Mouse (Mus musculus) layer of hippocampus, adult 2 months (tissue): ENCODE results near the gene Cdhr4. TPM values are rescaled to one million over a fixed set of nuclear protein-coding genes. Genes with fewer than 3 reads are reported as not detected.

Experiments
- DNase-seq, 2 experiments: peaks; one replicate each; pipeline ENCODE4 v3.0.0; 2022; ENCODE audit warnings: low spot score in 2 of 2
- H3K27ac ChIP-seq: fragments of 200-600 bp; 2 replicates; pipeline ENCODE4 v1.8.1; 2022
- H3K4me3 ChIP-seq: fragments of 200-600 bp; 2 replicates; pipeline ENCODE4 v1.8.1; 2022; ENCODE audit warnings: mild to moderate bottlenecking
- CTCF ChIP-seq: fragments of 200-600 bp; conservative IDR thresholded peaks from 2 replicates; pipeline ENCODE4 v1.8.1; 2022; ENCODE audit warnings: antibody characterized with exemption, mild to moderate bottlenecking, moderate library complexity
- total RNA-seq, 2 experiments: library from RNA; stranded (reverse); gene quantifications; 2 replicates each; pipeline ENCODE4 v1.2.3; 2021

Cdhr4 gene
- total RNA-seq, 2 experiments from 2014 or later = 5.8 to 6.4 TPM

DNA sequence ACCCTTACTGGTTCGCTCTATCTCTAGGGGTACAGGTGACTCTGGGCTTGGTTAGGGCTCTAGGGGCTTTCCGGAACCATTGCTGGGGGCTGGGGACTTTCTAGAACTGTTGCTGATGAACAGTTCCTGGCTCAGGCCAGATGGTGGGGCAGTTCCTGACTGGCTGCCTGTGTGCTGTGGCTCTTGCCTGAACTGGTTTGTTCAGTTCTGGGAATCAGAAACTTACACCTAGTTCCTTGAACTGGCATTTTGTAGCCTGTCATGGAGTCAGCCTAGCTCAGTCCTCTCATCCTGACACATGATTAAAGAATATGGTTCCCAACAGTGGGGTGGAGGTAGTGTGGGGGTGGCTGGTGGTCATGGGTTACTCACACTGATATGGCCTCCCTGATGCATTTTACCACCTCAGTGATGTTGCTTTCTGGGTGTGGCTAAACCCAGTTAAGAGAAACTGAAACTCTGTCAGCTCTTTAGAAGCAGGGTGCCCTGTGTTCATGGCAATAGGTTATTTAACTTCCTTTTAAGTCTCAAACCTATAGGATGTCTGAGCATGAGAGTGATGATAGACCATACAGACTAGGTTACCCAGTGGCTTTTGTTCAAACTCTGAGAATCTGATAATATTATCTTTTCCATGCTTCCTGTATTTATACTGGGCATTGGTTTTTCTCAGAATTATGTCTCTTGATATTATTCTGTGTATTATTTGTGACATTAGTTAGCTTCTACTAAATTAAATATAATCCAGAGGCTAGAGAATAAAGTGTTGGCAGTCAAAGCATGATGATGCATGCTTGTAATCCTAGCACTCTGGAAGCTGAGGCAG, 43.2 kb downstream of the Cdhr4 start:
- no peak for DNase-seq
- no peak; the same call in 1 of the 2 replicates for TF ChIP-seq CTCF

DNA sequence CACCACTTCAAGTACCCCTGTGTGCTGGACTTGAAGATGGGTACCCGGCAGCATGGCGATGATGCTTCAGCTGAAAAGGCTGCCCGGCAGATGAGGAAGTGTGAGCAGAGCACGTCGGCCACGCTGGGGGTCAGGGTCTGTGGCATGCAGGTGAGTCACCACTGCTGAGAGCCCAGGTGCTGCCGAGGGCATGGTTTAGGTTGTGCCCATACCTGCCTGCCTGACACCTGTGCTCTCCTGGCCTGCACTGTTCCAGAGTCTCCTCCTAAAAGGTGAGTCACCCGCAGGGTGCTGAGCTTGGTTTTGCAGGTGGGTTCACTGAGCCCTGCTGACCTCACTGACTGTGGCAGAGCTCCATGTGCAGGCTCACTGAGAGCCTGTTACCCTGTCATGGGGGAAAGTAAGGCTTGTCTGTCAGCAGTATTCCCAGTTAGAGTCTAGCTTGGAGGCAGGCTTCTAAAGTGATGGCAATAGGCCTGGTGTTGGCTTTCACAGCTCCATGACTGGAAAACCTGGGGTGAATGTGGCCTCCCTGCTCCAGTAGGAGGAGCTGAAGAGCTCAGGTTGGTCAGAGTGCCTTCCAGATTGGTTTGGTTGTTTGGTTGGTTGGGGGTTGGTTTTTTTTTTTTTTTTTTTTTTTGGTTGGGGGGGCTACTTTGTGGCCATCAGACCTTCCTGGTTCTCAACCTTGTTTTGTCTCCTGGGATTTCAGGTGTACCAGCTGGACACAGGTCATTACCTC, 52.6 kb downstream of the Cdhr4 start:
- H3K27ac ChIP-seq = no peak overlapping the region

More for the DNA sequence above, 43.2 kb downstream of the Cdhr4 start:
- H3K4me3 ChIP-seq = no peak overlapping the region
- H3K27ac ChIP-seq = no peak overlapping the region

DNA sequence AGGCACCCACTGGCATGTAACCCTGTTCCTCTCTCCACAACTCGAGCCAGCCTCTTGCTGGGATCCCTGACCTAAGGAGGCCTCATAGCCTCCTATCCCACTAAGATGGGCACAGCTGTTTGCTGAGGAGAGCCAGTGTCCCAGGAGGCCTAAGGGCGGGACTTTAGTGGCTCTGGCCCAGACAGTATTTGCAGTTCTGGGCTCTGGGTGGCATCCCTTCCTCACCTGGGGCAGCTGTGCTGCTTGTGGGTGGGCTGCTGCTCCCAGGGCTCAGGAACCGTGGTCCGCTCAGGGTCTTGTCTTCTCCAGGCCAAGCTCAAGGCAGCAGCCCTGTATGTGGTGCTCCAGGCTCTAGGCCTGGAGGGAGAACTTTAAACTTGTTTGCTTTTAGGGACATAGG, 54.3 kb downstream of the Cdhr4 start:
- no peak for TF ChIP-seq CTCF
- no peak for DNase-seq
- Histone ChIP-seq H3K27ac (no peak overlapping the region), H3K4me3 (no peak overlapping the region)

More for the DNA sequence above, 52.6 kb downstream of the Cdhr4 start:
- peak; percentile 54 for TF ChIP-seq CTCF
- H3K4me3 ChIP-seq = no peak overlapping the region
- DNase-seq = no peak

DNA sequence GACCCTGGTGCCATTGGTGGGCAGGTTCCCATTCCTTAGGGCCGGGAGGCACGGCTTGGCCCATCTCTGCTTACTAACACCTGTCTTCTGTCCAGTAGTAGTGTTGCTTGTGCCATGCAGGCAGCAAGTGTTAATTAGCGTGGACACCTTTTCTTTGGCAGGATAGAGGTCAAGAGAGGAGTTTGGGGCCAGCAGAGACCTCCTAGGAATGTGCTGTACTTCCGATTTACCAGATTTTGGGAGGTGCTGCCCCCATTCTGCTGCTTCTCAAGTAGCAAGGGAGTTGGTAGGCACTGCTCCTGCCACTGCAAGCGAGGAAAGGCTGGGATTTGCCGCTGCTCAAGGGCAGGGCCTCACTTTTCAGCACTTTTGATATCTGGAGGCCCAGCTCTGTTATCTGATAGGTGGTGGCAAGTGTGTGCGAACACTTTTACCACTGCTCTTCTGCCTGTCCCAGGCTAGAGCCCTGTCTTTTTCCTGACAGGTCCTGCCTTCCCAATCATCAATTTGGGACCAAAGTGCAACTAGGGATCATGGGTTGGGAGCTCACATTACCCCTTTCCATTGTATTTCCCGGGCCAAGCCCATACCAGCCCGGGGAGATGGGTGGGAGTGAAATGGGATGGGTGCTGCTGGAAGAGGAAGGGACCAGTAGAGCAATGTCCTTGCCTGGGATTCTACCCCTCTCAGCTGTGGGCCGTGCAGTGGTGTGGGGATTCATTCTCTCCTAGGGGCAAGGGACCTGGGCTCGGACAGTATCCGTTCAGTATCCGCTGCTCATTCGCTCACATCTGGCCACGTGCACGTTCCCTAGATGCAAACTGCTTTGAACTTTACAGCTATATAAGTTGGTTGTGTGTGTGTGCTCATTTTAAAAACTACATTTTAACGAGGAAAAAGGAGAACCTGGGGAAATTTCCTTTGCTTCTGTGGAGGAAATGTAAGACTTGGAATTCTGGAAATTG, 55.6 kb downstream of the Cdhr4 start:
- H3K4me3 ChIP-seq = peak overlapping the region; percentile 92
- TF ChIP-seq CTCF = no peak; the same call in 1 of the 2 replicates
- no peak for DNase-seq
- peak overlapping the region; percentile 56; the same call in 1 of the 2 replicates for H3K27ac ChIP-seq

DNA sequence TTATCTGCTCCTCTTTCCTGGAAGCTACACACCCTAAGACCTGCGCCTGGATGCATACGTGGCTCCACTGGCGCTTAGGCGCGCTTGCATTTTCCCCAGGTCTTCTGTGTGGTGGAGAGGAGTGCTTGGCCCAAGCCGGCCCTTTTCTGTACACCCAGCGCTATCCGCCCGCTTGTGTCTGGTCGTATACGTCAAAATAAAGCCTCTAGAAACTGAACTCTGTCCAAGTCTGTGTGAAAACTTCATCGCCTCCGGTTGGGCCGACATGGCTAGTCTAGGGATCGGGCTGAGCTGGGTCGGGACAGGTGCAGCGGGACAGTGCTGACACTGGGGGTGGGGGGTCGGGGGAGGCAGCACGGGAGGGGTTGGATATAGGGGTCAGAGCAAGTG, 56.3 kb downstream of the Cdhr4 start:
- no peak for TF ChIP-seq CTCF
- DNase-seq = no peak
- Histone ChIP-seq H3K27ac (peak overlapping the region; percentile 56; the same call in 1 of the 2 replicates), H3K4me3 (peak overlapping the region; percentile 92)

DNA sequence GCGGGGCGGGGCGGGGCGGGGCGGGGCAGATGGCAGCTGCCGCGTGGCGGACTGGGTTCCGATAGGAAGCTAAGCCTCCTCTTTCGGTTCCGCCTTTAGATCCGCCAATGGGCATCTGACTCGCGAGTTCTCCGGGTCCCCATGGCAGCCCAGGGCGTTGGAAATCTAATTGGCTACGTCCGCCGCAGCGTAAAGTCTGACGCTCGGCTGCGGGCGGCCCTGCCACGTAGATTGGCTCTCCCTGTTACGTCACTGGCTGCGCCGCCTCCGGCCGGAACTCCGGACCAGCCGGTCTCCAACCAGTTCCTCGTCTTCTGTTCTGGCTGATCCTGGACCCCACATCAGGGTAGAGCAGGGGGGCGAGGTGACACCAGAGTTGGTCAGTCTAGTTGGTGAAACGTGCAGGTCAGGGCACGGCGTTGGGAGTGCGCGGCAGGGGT, 56.7 kb downstream of the Cdhr4 start, which contains the start of gene Gmppb:
TSS of gene Gmppb (plus strand) at position 227 of the 440 bp plus-strand sequence.
- TF ChIP-seq CTCF = no peak
- Histone ChIP-seq H3K4me3 (peak within 1 kb of the TSS; percentile 92), H3K27ac (peak within 1 kb of the TSS; percentile 86)
- DNase-seq = peak; percentile 97

Other genes starting within 250 kb of the Cdhr4 start
- gene Rbm5, start 221.5 kb upstream of the Cdhr4 start, total RNA-seq = 100 to 1,000 TPM; 141 to 159 TPM
- 10 to 100 TPM; 60.7 to 70.3 TPM for gene Rbm6, start 119.3 kb upstream of the Cdhr4 start, total RNA-seq
- 10 to 100 TPM; 26.9 to 27.6 TPM for gene Mon1a, start 104.3 kb upstream of the Cdhr4 start, total RNA-seq
- gene Mst1r, start 85.6 kb upstream of the Cdhr4 start, total RNA-seq = 1 to 10 TPM; 1.3 to 2.4 TPM
- gene Actl11, start 64.0 kb upstream of the Cdhr4 start, total RNA-seq = not detected
- gene Camkv, start 56.8 kb upstream of the Cdhr4 start, total RNA-seq = 100 to 1,000 TPM; 532 to 547 TPM
- 10 to 100 TPM; 23.1 to 23.9 TPM for gene Traip, start 42.4 kb upstream of the Cdhr4 start, total RNA-seq
- 1 to 10 TPM; 5.4 to 5.7 TPM for gene Uba7, start 17.0 kb upstream of the Cdhr4 start, total RNA-seq
- gene Gm20661, start 9.4 kb upstream of the Cdhr4 start, total RNA-seq = 1 to 10 TPM; 1.1 to 1.7 TPM
- gene Inka1, start 6.6 kb upstream of the Cdhr4 start, total RNA-seq = 10 to 100 TPM in 1 of 2 experiments, 1 to 10 TPM in 1; 9.7 to 10.8 TPM
- 1 to 10 TPM; 2.4 to 3.8 TPM for gene Gm20662, start 3.9 kb downstream of the Cdhr4 start, total RNA-seq
- gene Ip6k1, start 10.0 kb downstream of the Cdhr4 start, total RNA-seq = 100 to 1,000 TPM; 222 to 228 TPM
- 10 to 100 TPM; 17.5 to 17.7 TPM for gene Gmppb, start 56.7 kb downstream of the Cdhr4 start, total RNA-seq
- gene Amigo3, start 60.7 kb downstream of the Cdhr4 start, total RNA-seq = 1 to 10 TPM; 2.0 to 2.6 TPM
- not detected for gene Mst1, start 87.9 kb downstream of the Cdhr4 start, total RNA-seq
- gene Rnf123, start 90.8 kb downstream of the Cdhr4 start, total RNA-seq = 100 to 1,000 TPM in 1 of 2 experiments, 10 to 100 TPM in 1; 95.7 to 111 TPM
- gene Apeh, start 102.1 kb downstream of the Cdhr4 start, total RNA-seq = 10 to 100 TPM; 35.3 to 37.0 TPM
- 100 to 1,000 TPM; 236 to 246 TPM for gene Bsn, start 197.9 kb downstream of the Cdhr4 start, total RNA-seq